Mouse (Mus musculus) granulocyte monocyte progenitor cell, adult 5-6 weeks (primary cell): ENCODE results near the gene Vps13c. TPM values are rescaled to one million over a fixed set of nuclear protein-coding genes. Genes with fewer than 3 reads are reported as not detected.

ENCODE experiments used
- ATAC-seq: replicated peaks from 2 replicates; pipeline ENCODE4 v1.8.0; 2016; ENCODE audit warnings: mild to moderate bottlenecking, moderate TSS enrichment, inconsistent platforms; ENCODE audit not compliant: poor library complexity, severe bottlenecking
- total RNA-seq, 2 experiments: library from RNA; stranded (forward) in 1 of 2; stranded (reverse) in 1 of 2; fragments of 200-712, 200-1000 nt in 1 of 2; fragments of >200 nt in 1 of 2; fragmentation: Nextera tagmentation in 1 of 2; gene quantifications; 2 replicates each; pipeline ENCODE4 v1.2.3; 2014 to 2017

Gene Vps13c
- 61.5 and 75.6 TPM in 2 replicates for total RNA-seq (2014; fragmentation: Nextera tagmentation)
- 56.3 and 67.9 TPM in 2 replicates for total RNA-seq (2017)

- ATAC-seq, result peak; percentile 61
Measured at GRCm38 (mm10) chr9:67839981-67840859, at the start of gene Vps13c. Vps13c (plus strand) TSS chr9:67840396.

GRCm38 (mm10) chr9:67792405-67792804, 47.8 kb upstream of the Vps13c start:
- no peak for ATAC-seq

- no peak for ATAC-seq
Measured at GRCm38 (mm10) chr9:67793501-67793900, 46.7 kb upstream of the Vps13c start.

DNA sequence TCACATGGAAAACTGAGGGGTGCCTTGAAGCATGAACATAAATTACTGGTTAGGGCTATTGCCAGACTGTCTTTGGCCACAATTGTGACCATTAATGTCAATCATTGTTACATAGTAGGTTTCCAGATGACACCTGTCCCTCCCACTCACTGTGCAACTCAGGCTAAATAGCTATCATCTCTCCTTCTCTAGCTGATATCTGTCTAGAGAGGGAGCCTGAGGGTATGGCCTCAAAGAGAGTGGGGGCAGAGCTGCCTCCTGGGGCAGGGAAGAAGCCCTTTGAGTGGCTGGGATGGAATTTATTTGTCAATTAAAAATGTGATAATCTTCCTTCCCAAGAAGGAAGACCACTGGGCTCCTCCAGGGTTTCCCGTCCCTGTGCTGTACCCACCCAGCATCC, 46.0 kb upstream of the Vps13c start:
- ATAC-seq, result no peak

DNA sequence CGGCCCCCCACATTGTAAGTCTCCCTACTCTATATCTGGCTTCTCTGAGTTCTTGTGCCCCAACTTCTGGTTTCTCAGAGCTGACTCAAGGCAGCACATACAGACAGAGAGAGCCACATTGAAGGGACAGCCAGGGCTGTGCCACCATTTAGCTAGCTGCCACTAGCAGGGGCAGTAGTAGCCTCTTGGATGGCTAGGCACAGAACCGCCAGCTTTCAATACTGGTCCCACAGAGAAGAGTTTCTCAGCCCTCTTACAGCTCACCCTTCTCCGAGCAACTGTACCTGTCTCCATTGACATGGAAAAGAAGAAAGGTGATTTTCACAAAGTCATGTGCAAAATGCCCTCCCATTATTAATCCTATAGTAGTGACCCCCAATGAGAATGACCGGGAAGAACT, 45.5 kb upstream of the Vps13c start:
- no peak for ATAC-seq

DNA sequence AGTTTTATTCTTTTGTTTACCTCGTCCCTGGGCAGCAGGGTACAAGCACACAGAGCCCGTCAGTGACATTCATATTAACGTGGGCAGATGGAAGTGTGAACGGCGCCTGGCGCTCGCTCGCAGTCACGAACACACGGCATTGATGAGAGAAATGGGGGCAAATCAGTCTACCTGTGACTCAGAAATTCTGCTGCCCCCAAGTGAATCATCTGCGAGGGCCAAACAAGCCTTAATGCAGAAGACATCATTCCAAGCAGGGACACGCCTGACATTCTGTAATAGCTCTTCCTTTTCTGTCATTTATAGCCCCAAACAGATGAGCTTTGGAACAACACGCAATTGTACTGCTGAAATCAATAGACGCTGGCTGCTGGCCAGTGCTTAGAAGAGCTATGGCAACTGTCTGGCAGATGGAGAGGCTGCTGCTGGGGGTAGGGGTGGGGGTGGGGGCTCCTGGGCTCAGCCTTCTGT, 45.0 kb upstream of the Vps13c start:
- no peak for ATAC-seq

GRCm38 (mm10) chr9:67799078-67799819, 40.9 kb upstream of the Vps13c start:
- ATAC-seq, result 0 out of 2 replicates have a peak, but pooled peaks have one; percentile 33

DNA sequence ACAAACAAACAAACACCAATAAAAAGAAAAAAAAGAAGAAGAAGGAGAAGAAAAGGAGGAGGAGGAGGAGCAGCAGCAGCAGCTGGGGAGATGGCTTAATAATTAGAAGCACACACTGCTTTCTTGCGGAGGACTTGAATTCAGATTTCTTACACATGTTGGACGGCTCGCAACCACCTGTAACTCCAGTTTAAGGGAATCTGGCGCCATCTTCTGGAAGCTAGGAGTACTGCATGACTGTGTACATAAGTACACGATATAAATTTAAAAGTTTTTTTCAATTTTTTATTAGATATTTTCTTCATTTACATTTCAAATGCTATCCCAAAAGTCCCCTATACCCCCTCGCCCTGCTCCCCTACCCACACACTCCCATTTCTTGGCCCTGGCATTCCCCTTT, 38.0 kb upstream of the Vps13c start:
- ATAC-seq, result peak; percentile 46; the same call in 1 of the 2 replicates

DNA sequence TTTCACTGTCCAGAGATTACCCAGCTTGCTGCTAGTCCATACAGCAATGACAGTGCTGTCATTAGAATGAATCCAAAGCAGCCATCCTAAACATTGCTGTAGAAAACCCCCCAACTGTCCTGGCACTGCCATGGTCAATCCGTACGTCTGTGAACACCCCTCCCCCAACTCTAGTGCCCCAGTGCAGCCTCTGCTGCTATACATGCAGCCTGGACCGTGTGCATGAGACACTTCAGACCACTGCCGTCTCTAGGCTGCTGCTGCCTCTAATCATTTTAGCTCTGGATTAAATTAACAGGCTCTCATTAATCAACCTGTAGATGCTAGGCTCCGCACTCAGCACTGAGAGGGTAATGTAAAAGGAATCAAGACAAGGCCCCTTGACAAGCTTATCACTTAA, 33.2 kb upstream of the Vps13c start:
- no peak for ATAC-seq

DNA sequence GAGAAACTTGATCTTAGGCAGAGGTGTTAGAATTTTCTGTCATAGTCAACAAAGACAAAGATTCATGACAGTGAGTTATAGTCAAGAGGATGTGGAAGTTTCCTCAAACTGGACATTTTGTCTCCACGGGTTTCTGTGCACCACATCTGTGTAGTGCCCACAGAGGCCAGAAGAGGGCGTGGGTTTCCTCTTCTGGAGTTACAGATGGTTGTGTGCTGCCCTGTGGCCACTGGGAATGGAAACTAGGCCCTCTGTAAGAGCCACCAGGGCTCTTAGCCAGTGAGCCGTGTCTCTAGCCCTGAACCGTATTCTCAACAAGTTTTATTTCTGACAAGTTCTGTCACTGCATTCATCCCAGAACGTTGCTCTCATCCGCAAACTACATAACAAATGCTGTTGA, 29.7 kb upstream of the Vps13c start:
- no peak for ATAC-seq

DNA sequence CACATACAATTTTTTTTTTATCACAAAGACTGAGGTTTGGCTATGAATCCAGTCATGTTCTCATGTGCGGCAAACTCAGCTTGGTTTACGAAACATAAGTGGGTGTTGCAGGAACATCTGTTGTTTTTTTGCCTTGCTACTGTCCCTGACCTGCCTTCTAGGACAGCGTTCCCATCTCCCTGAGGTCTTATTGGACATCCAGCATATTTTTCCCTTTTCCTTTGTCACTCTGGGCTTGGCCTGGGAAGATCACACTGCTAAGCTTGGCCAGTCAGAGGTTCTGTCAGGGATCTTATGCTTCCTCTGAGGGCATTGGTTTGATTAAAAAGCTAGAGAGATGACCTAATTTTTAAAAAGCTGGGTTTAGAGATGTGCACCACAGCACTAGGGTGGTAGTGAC, 29.1 kb upstream of the Vps13c start:
- ATAC-seq, result no peak

DNA sequence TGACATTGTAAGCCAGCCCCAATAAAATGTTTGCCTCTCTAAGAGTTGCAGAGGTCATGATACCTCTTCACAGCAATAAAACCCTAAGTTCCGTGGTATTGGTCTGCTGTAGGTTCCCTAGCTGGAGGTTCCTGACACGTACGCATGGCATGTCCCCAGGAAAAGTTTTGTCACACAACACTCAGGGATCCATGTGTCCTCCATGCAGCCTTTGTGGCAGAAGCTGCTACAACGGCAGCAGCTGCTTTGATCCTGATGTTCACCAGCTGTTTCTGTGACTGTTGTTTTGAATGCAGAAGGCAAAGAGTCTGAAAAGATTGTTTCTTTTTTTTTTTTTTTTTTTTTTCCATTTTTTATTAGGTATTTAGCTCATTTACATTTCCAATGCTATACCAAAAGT, 27.0 kb upstream of the Vps13c start:
- no peak for ATAC-seq

GRCm38 (mm10) chr9:67813665-67814337, 26.4 kb upstream of the Vps13c start:
- peak; percentile 95 for ATAC-seq

GRCm38 (mm10) chr9:67816172-67816928, 23.8 kb upstream of the Vps13c start:
- ATAC-seq, result no peak

GRCm38 (mm10) chr9:67817898-67818667, 22.1 kb upstream of the Vps13c start:
- ATAC-seq, result no peak

DNA sequence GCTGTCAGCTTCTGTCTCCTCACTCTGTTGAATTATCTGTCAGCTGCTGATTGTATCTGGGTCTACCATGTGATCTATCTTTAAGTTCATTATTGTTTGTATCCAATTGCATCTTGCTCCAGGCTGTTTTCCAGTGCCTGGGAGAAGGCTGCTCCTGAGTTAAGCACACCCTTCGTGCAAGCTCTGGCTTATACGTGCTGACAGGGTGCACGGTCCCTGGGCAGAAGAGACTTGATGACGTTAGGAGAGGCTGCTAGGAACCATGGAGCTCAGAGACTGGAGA, 21.6 kb upstream of the Vps13c start:
- no peak for ATAC-seq

GRCm38 (mm10) chr9:67823131-67823530, 17.1 kb upstream of the Vps13c start:
- ATAC-seq, result no peak

DNA sequence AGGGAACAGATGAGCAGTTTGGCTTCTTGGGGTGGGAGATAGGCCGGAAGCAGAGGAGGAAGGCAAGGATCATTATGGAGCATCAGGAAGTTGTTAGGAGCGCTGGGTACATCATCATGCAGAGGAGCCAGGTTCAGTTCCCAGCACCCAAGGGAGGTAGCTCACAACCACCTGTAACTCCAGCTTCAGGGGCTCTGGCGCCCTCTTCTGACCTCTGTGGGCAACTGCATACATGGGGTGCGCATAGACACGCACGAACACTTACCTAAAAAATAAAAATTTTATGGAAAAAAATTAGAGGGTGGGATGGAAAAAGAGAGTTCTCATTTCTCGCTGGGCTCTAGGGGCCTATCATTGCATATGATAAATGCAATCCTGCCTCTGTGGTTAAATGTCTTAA, 14.7 kb upstream of the Vps13c start:
- no peak for ATAC-seq

DNA sequence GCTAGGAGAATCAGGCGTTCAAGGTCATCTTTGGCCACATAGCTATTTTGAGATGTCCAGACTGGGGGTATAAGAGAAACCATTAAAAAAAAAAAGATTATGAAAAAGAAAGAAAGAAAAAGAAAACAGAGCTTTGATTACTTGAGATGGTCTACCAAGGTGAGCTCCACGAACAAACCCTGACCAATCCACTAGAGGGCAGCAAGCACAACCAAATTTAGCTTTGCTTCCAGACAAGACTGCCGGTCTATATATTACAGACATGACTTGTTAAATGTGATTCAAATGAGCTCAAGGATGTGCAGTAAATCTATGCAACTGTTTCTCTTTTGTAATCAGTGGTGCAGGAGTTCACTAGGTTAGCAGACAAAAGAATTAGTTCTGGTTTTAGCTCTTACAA, 12.0 kb upstream of the Vps13c start:
- peak; percentile 63 for ATAC-seq
